Mouse (Mus musculus) cerebellum, adult 11-12 months (tissue): ENCODE results near the gene Ctxn1.

ENCODE experiments used
- DNase-seq: peaks from one replicate; pipeline ENCODE4 v3.0.0; 2022

The Ctxn1 gene

GRCm38 (mm10) chr8:4212809-4213209 is 46.3 kb downstream of the Ctxn1 start:
- DNase-seq = no peak

GRCm38 (mm10) chr8:4211097-4211496 is 48.0 kb downstream of the Ctxn1 start:
- no peak for DNase-seq
